Mouse (Mus musculus) erythroblast, embryonic 14.5 days (primary cell): ENCODE measurements around the gene Cited2.

ENCODE experiments used
- GATA1 ChIP-seq: IDR thresholded peaks from 2 replicates; pipeline ENCODE4 v1.6.1; 2012; ENCODE audit warnings: low read length, inconsistent platforms, mixed read lengths
- TAL1 ChIP-seq: IDR thresholded peaks from 3 replicates; pipeline ENCODE4 v1.6.1; 2012; ENCODE audit warnings: low read length, inconsistent platforms, mixed read lengths

DNA sequence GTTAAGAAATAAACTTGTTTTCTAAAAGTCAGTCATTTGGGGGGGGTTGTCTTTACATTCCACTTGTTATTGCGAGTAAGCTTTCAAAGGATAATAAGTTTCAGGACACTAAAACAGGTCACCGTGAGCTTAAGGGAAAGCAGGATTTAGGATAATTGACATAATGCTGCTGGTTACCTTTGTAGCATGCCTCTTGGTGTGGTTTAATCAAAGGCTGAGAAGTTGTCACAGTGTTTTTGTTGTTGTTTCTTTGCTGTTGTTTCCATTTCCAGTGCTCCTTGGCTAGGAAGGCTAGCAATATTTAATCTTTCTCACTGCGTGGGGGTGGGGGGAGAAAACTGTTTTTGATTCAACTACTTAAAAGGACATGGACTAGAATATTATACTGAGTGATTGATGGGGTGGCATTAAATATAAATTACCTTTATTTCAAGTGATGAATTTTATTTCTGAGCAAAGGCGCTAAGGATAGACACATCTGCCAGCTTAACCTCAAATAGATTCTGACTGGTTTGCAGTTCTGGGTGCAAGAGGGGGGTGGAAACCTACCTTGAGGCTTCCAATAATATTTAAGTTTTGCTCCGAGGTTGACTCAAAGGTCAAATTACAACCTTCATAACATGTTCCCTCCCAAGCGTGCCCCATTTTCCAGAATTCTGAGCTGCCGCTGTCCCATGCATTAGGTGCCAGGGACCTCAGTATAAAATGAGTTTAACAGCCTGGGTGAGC, 2.8 kb downstream of the Cited2 start:
- TF ChIP-seq TAL1 (no peak), GATA1 (no peak)
